Mouse (Mus musculus): Measurements from ENCODE around the gene B230104I21Rik. TPM values are rescaled to one million over a fixed set of nuclear protein-coding genes. Genes with fewer than 3 reads are reported as not detected.

Gene B230104I21Rik
- total and polyA plus RNA-seq, 2 experiments = not detected

DNA sequence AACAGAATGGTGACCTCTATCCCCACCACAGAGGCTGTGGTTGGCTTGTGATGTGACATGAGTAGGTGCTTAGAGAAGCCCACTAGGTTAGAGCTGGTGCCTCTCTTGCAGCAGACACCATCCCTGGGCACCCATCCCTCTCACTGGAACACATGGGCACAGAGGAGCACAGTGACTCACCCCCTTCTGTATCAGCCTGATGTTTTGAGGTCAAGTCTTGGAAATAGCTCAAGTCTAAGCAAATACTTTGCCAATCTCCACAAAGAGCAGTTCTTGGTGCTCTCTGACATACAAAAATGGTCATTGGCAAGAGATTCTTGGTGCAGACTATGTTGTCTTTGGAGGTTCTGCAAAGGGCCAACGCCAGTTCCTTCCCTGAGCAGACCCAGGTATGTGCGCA is 42.9 kb downstream of the B230104I21Rik start:
- WGBS = 90% methylated on average over 2 of the region's 2 CpGs
- H3K36me3 ChIP-seq (ENCODE audit: control insufficient read depth, insufficient read depth, low read length) = no peaks in the 10 kb centered on the region
- peaks cover 5% of the 10 kb centered on the region for H3K4me1 ChIP-seq (ENCODE audit: control insufficient read depth, insufficient read depth, low read length)
- H3K4me3 ChIP-seq (ENCODE audit: insufficient read depth, low read depth, low read length) = no peak overlapping the region
- H3K27me3 ChIP-seq (ENCODE audit: control insufficient read depth, insufficient read depth, low read length) = no peaks in the 10 kb centered on the region
- H3K9ac ChIP-seq (ENCODE audit: low read depth, low read length) = no peak overlapping the region
- no peaks in the 10 kb centered on the region for H3K79me2 ChIP-seq (ENCODE audit: control insufficient read depth, insufficient read depth, low read length)
- TF ChIP-seq CTCF (IDR thresholded peaks at IDR 0.05; ENCODE audit: low read depth, low read length) = no peak
- no peak for DNase-seq (ENCODE audit: extremely low read depth, low read depth, low spot score)
- no peak overlapping the region for H3K27ac ChIP-seq (replicated peaks; ENCODE audit: insufficient read depth, low read depth, low read length)

DNA sequence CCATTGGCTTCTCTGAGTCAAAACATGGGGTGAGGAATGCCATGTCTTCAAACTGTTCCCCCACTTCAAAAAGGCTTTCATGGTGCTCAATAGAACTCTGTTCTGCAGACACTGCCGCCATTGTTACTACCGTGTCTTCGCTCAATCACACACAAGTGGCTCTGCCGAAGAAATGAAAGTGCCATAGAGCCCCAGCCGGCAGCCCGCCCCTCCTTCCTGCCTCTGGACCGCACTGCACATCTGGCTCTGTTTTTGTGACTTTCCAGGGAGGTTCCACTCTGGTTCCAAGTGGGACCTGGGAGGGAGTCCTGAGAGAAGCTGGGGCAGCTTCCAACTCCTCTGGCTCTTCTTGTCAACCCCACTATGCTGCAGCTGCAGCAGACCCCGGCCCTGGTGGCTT is 49.3 kb downstream of the B230104I21Rik start:
- H3K4me1 ChIP-seq (ENCODE audit: control insufficient read depth, insufficient read depth, low read length) = no peaks in the 10 kb centered on the region
- WGBS = 87% methylated on average over 8 of the region's 8 CpGs
- TF ChIP-seq CTCF (IDR thresholded peaks at IDR 0.05; ENCODE audit: low read depth, low read length) = no peak
- no peak for TF ChIP-seq POLR2A (IDR thresholded peaks at IDR 0.05; ENCODE audit: extremely low read depth, insufficient read depth, low read length)

DNA sequence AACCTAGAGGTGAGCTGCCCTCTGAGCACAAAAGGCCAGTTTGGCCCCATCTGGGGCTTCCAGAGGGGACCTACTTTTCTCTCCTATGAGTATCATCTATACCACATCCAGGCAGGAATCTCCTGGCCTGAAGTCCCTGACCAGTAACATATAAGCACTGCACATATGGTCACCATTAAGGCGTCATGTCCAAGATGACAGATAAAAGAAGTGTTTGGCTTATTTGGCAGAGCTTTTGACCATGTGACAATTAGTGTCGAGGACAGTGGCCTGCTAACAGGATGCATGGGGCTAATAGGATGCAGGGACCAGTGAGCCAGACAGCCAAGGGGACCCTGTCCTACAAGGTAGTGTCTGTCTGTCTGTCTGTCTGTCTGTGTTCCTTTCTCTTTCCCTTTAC is 50.0 kb downstream of the B230104I21Rik start:
- Histone ChIP-seq H3K79me2 (ENCODE audit: control insufficient read depth, insufficient read depth, low read length) (no peaks in the 10 kb centered on the region), H3K4me3 (ENCODE audit: insufficient read depth, low read depth, low read length) (no peak overlapping the region), H3K27me3 (ENCODE audit: control insufficient read depth, insufficient read depth, low read length) (no peaks in the 10 kb centered on the region)

More for the DNA sequence above, 49.3 kb downstream of the B230104I21Rik start:
- no peak overlapping the region for H3K27ac ChIP-seq (replicated peaks; ENCODE audit: insufficient read depth, low read depth, low read length)
- H3K36me3 ChIP-seq (ENCODE audit: control insufficient read depth, insufficient read depth, low read length) = no peaks in the 10 kb centered on the region
- DNase-seq (ENCODE audit: extremely low read depth, low read depth, low spot score) = no peak
- H3K4me3 ChIP-seq (ENCODE audit: insufficient read depth, low read depth, low read length) = no peak overlapping the region
- H3K27me3 ChIP-seq (ENCODE audit: control insufficient read depth, insufficient read depth, low read length) = no peaks in the 10 kb centered on the region
- H3K79me2 ChIP-seq (ENCODE audit: control insufficient read depth, insufficient read depth, low read length) = no peaks in the 10 kb centered on the region
- no peak overlapping the region for H3K9ac ChIP-seq (ENCODE audit: low read depth, low read length)

GRCm38 (mm10) chr4:154386810-154387209 is 50.9 kb downstream of the B230104I21Rik start:
- DNase-seq (ENCODE audit: extremely low read depth, low read depth, low spot score) = no peak
- TF ChIP-seq POLR2A (IDR thresholded peaks at IDR 0.05; ENCODE audit: extremely low read depth, insufficient read depth, low read length) (no peak), CTCF (IDR thresholded peaks at IDR 0.05; ENCODE audit: low read depth, low read length) (no peak)
- Histone ChIP-seq H3K9ac (ENCODE audit: low read depth, low read length) (no peak overlapping the region), H3K4me3 (ENCODE audit: insufficient read depth, low read depth, low read length) (no peak overlapping the region), H3K79me2 (ENCODE audit: control insufficient read depth, insufficient read depth, low read length) (no peaks in the 10 kb centered on the region), H3K27me3 (ENCODE audit: control insufficient read depth, insufficient read depth, low read length) (no peaks in the 10 kb centered on the region), H3K4me1 (ENCODE audit: control insufficient read depth, insufficient read depth, low read length) (no peaks in the 10 kb centered on the region), H3K27ac (replicated peaks; ENCODE audit: insufficient read depth, low read depth, low read length) (no peak overlapping the region), H3K36me3 (ENCODE audit: control insufficient read depth, insufficient read depth, low read length) (no peaks in the 10 kb centered on the region)
- 72% methylated on average over 8 of the region's 8 CpGs for WGBS

More for the DNA sequence above, 50.0 kb downstream of the B230104I21Rik start:
- H3K36me3 ChIP-seq (ENCODE audit: control insufficient read depth, insufficient read depth, low read length) = no peaks in the 10 kb centered on the region
- WGBS = 73% methylated on average over 2 of the region's 2 CpGs
- H3K4me1 ChIP-seq (ENCODE audit: control insufficient read depth, insufficient read depth, low read length) = no peaks in the 10 kb centered on the region
- no peak overlapping the region for H3K27ac ChIP-seq (replicated peaks; ENCODE audit: insufficient read depth, low read depth, low read length)
- TF ChIP-seq POLR2A (IDR thresholded peaks at IDR 0.05; ENCODE audit: extremely low read depth, insufficient read depth, low read length) (no peak), CTCF (IDR thresholded peaks at IDR 0.05; ENCODE audit: low read depth, low read length) (no peak)
- no peak overlapping the region for H3K9ac ChIP-seq (ENCODE audit: low read depth, low read length)
- no peak for DNase-seq (ENCODE audit: extremely low read depth, low read depth, low spot score)

DNA sequence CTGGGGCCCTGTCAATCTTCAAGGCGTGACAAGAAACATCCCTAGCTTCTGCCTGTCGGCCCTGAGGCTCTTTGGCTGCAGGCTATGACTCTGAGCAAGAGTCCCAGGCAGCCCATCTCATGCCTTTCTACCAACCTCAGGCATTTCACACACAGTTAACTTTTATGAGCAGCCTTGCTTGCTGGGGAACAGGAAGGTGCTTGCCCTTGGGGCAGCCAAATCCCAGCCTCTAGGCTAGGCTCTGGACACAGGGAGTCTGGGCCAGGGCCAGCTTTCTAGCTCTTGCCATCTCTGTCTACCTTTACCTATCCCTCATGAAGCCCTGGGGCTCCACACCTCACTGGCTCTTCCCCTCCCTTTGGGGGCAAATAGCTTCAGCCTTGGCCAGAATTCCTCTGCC is 53.7 kb downstream of the B230104I21Rik start:
- Histone ChIP-seq H3K4me3 (ENCODE audit: insufficient read depth, low read depth, low read length) (no peak overlapping the region), H3K4me1 (ENCODE audit: control insufficient read depth, insufficient read depth, low read length) (no peaks in the 10 kb centered on the region), H3K79me2 (ENCODE audit: control insufficient read depth, insufficient read depth, low read length) (no peaks in the 10 kb centered on the region), H3K9ac (ENCODE audit: low read depth, low read length) (no peak overlapping the region), H3K36me3 (ENCODE audit: control insufficient read depth, insufficient read depth, low read length) (no peaks in the 10 kb centered on the region), H3K27me3 (ENCODE audit: control insufficient read depth, insufficient read depth, low read length) (no peaks in the 10 kb centered on the region), H3K27ac (replicated peaks; ENCODE audit: insufficient read depth, low read depth, low read length) (no peak overlapping the region)
- 87% methylated on average over 2 of the region's 2 CpGs for WGBS
- no peak for DNase-seq (ENCODE audit: extremely low read depth, low read depth, low spot score)
- no peak for TF ChIP-seq POLR2A (IDR thresholded peaks at IDR 0.05; ENCODE audit: extremely low read depth, insufficient read depth, low read length)
- no peak for TF ChIP-seq CTCF (IDR thresholded peaks at IDR 0.05; ENCODE audit: low read depth, low read length)

DNA sequence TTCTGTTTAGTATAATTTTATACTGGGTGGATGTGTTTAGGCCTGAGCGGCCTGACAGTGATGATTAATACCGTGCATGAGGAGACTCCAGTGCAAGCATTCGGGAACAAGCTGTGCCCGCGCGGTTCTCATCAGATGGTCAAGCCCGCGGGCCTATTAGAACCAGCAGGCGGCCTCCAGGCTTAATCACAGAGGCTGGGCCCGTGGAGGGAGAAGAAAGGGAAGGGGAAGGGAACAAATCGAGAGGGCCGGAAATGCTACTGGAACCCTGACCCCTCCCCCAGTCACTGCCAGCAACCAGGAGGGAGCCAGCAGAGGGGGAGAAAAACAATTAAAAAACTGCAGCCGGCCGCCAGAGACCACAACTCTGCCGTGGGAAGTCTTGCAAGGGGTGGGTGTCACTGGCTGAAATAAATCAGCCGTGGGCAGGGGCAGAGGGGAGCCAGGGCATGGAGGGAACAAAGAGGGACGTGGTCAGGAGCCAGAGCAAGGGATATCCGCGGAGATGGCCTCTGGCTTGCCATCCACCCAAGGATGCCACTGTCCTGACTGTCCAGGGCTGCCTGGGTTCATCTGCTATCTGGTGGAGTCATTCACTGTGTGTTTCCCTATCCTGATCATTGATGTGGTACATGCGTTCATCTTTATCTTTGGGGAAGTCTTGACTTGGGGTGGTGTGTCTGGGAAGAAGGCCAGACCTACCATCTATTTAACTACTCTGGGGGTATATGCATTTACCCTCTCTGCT is 54.6 kb downstream of the B230104I21Rik start:
- no peak for TF ChIP-seq CTCF (IDR thresholded peaks at IDR 0.05; ENCODE audit: low read depth, low read length)
- no peak overlapping the region for H3K27ac ChIP-seq (replicated peaks; ENCODE audit: insufficient read depth, low read depth, low read length)
- no peaks in the 10 kb centered on the region for H3K79me2 ChIP-seq (ENCODE audit: control insufficient read depth, insufficient read depth, low read length)
- no peaks in the 10 kb centered on the region for H3K4me1 ChIP-seq (ENCODE audit: control insufficient read depth, insufficient read depth, low read length)
- no peaks in the 10 kb centered on the region for H3K27me3 ChIP-seq (ENCODE audit: control insufficient read depth, insufficient read depth, low read length)
- H3K36me3 ChIP-seq (ENCODE audit: control insufficient read depth, insufficient read depth, low read length) = no peaks in the 10 kb centered on the region
- DNase-seq (ENCODE audit: extremely low read depth, low read depth, low spot score) = no peak
- no peak overlapping the region for H3K9ac ChIP-seq (ENCODE audit: low read depth, low read length)
- WGBS = 58% methylated on average over 20 of the region's 20 CpGs
- no peak overlapping the region for H3K4me3 ChIP-seq (ENCODE audit: insufficient read depth, low read depth, low read length)
